Mouse (Mus musculus) liver, postnatal 0 days (tissue): Measurements from ENCODE around the gene Abhd11. TPM values are rescaled to one million over a fixed set of nuclear protein-coding genes. Genes with fewer than 3 reads are reported as not detected.
A peak's percentile ranks its signal among the peaks of the same experiment; 100 is the strongest.

ENCODE experiments used
- ATAC-seq: fragments of 200-750 bp; cut with Nextera tagmentation; 2 replicates; pipeline ENCODE4 v1.8.0; 2017; ENCODE audit warnings: mild to moderate bottlenecking, moderate library complexity
- DNase-seq: peaks from one replicate; pipeline ENCODE4 v3.0.0-alpha.2; 2016
- H3K27ac ChIP-seq: fragments of 300-500 bp; sonication (generic); 2 replicates; pipeline ENCODE4 v1.5.1; 2014; ENCODE audit warnings: antibody characterized with exemption, moderate library complexity, mild to moderate bottlenecking, low read depth
- H3K27me3 ChIP-seq: fragments of 300-500 bp; sonication (generic); 2 replicates; pipeline ENCODE4 v1.6.1; 2014; ENCODE audit warnings: low read length, control low read depth, mixed read lengths; ENCODE audit not compliant: insufficient read depth
- H3K36me3 ChIP-seq: fragments of 300-500 bp; sonication (generic); replicated peaks from 2 replicates; pipeline ENCODE4 v1.6.1; 2014; ENCODE audit warnings: mild to moderate bottlenecking, control low read depth, low read length, moderate library complexity, mixed read lengths; ENCODE audit not compliant: insufficient read depth
- H3K4me1 ChIP-seq: fragments of 300-500 bp; sonication (generic); 2 replicates; pipeline ENCODE4 v1.6.1; 2014; ENCODE audit warnings: antibody characterized with exemption, mild to moderate bottlenecking, control low read depth; ENCODE audit not compliant: insufficient read depth
- H3K4me2 ChIP-seq: fragments of 300-500 bp; sonication (generic); 2 replicates; pipeline ENCODE4 v1.6.1; 2014; ENCODE audit warnings: low read depth, mild to moderate bottlenecking, low read length, moderate library complexity, mixed read lengths
- H3K4me3 ChIP-seq: fragments of 300-500 bp; sonication (generic); 2 replicates; pipeline ENCODE4 v1.5.1; 2014; ENCODE audit warnings: low read depth, low read length
- H3K9ac ChIP-seq: fragments of 300-500 bp; sonication (generic); replicated peaks from 2 replicates; pipeline ENCODE4 v1.6.1; 2014; ENCODE audit warnings: mild to moderate bottlenecking, moderate library complexity
- H3K9me3 ChIP-seq: fragments of 300-500 bp; sonication (generic); 2 replicates; pipeline ENCODE4 v1.6.1; 2016; ENCODE audit warnings: mild to moderate bottlenecking, control low read depth, low read length, mixed read lengths
- CTCF ChIP-seq: sonication (generic); IDR thresholded peaks from 2 replicates; pipeline ENCODE4 v1.5.1; 2016; ENCODE audit warnings: antibody characterized with exemption, low read depth
- EP300 ChIP-seq: IDR thresholded peaks from 2 replicates; pipeline ENCODE4 v1.6.1; 2016; ENCODE audit warnings: antibody characterized with exemption, low read depth, mild to moderate bottlenecking
- WGBS: fragments of 180-500 bp; shearing (Covaris S2); extraction: QIAGEN DNeasy Blood & Tissue Kit; methylation state at CpG from one replicate; pipeline ENCODE4 v1.1.7; 2014; ENCODE audit not compliant: insufficient replicate concordance; 5-methylcytosine and 5-hydroxymethylcytosine counted together
- polyA plus RNA-seq: library from polyadenylated mRNA; unstranded; fragments of >200 nt; fragmentation: Nextera tagmentation; extraction: Ambion mirVana; gene quantifications from 2 replicates; pipeline ENCODE4 v1.2.1, GENCODE M21; 2015

Abhd11 gene
- polyA plus RNA-seq, 1 experiment from 2014 or later = 47.9 TPM

GRCm38 (mm10) chr5:134974921-134975320, 34.0 kb upstream of the Abhd11 start:
- 30% methylated on average over 2 of the region's 2 CpGs for WGBS
- Histone ChIP-seq H3K27me3 (no peaks in the 10 kb centered on the region), H3K4me2 (0 out of 2 replicates have a peak overlapping the region, but pooled peaks have one; percentile 26), H3K9ac (no peak overlapping the region), H3K36me3 (no peaks in the 10 kb centered on the region), H3K4me3 (no peak overlapping the region), H3K9me3 (no peaks in the 10 kb centered on the region), H3K4me1 (peaks cover 25% of the 10 kb centered on the region), H3K27ac (no peak overlapping the region)
- TF ChIP-seq CTCF (no peak), EP300 (no peak)
- ATAC-seq (no peak), DNase-seq (no peak)

GRCm38 (mm10) chr5:134976164-134976563, 32.8 kb upstream of the Abhd11 start:
- Histone ChIP-seq H3K4me2 (peak overlapping the region; percentile 14; the same call in 1 of the 2 replicates), H3K4me1 (peaks cover 31% of the 10 kb centered on the region), H3K27me3 (no peaks in the 10 kb centered on the region), H3K36me3 (no peaks in the 10 kb centered on the region), H3K9me3 (no peaks in the 10 kb centered on the region), H3K27ac (peak overlapping the region; percentile 39; the same call in 1 of the 2 replicates), H3K4me3 (no peak overlapping the region), H3K9ac (no peak overlapping the region)
- ATAC-seq = peak; percentile 71
- no peak for TF ChIP-seq CTCF
- TF ChIP-seq EP300 = peak; percentile 76; the same call in 1 of the 2 replicates
- DNase-seq = no peak
- WGBS = 38% methylated on average over 2 of the region's 2 CpGs

GRCm38 (mm10) chr5:134976577-134977250, 32.2 kb upstream of the Abhd11 start:
- no peak for DNase-seq
- Histone ChIP-seq H3K4me2 (peak overlapping the region; percentile 14; the same call in 1 of the 2 replicates), H3K9ac (no peak overlapping the region), H3K27ac (peak overlapping the region; percentile 39; the same call in 1 of the 2 replicates), H3K4me3 (no peak overlapping the region), H3K9me3 (no peaks in the 10 kb centered on the region), H3K27me3 (no peaks in the 10 kb centered on the region), H3K4me1 (peaks cover 33% of the 10 kb centered on the region), H3K36me3 (no peaks in the 10 kb centered on the region)
- WGBS = 62% methylated on average over 14 of the region's 14 CpGs
- ATAC-seq = peak; percentile 46
- TF ChIP-seq CTCF (no peak), EP300 (peak; percentile 81)

GRCm38 (mm10) chr5:134977837-134978236, 31.1 kb upstream of the Abhd11 start:
- no peak overlapping the region for H3K9ac ChIP-seq
- 36% methylated on average over 4 of the region's 4 CpGs for WGBS
- H3K9me3 ChIP-seq = no peaks in the 10 kb centered on the region
- DNase-seq = no peak
- H3K36me3 ChIP-seq = no peaks in the 10 kb centered on the region
- no peak overlapping the region for H3K4me3 ChIP-seq
- peaks cover 33% of the 10 kb centered on the region for H3K4me1 ChIP-seq
- no peak for TF ChIP-seq CTCF
- TF ChIP-seq EP300 = no peak
- ATAC-seq = no peak
- no peak overlapping the region for H3K4me2 ChIP-seq
- no peak overlapping the region for H3K27ac ChIP-seq
- no peaks in the 10 kb centered on the region for H3K27me3 ChIP-seq

- H3K27ac ChIP-seq = peak overlapping the region; percentile 77
- H3K4me2 ChIP-seq = 0 out of 2 replicates have a peak overlapping the region, but pooled peaks have one; percentile 13
- ATAC-seq = peak; percentile 69
- H3K27me3 ChIP-seq = peaks cover 16% of the 10 kb centered on the region
- DNase-seq = peak; percentile 69
- no peak for TF ChIP-seq CTCF
- TF ChIP-seq EP300 = peak; percentile 44; the same call in 1 of the 2 replicates
- H3K4me3 ChIP-seq = no peak overlapping the region
- no peaks in the 10 kb centered on the region for H3K36me3 ChIP-seq
- H3K4me1 ChIP-seq = peaks cover 15% of the 10 kb centered on the region
- H3K9me3 ChIP-seq = no peaks in the 10 kb centered on the region
- WGBS = 37% methylated on average over 10 of the region's 10 CpGs
- no peak overlapping the region for H3K9ac ChIP-seq
Measured at GRCm38 (mm10) chr5:134981149-134981548, 27.8 kb upstream of the Abhd11 start.

GRCm38 (mm10) chr5:134983111-134983510, 25.8 kb upstream of the Abhd11 start:
- DNase-seq (no peak), ATAC-seq (no peak)
- Histone ChIP-seq H3K4me1 (peaks cover 14% of the 10 kb centered on the region), H3K27ac (no peak overlapping the region), H3K9ac (no peak overlapping the region), H3K4me2 (no peak overlapping the region), H3K9me3 (no peaks in the 10 kb centered on the region), H3K27me3 (peaks cover 36% of the 10 kb centered on the region), H3K36me3 (no peaks in the 10 kb centered on the region), H3K4me3 (no peak overlapping the region)
- WGBS = 61% methylated on average over 1 of the region's 1 CpGs
- no peak for TF ChIP-seq CTCF
